Comparison of ENCODE assay signal across 34 mouse cellular contexts in the genomic region with DNA sequence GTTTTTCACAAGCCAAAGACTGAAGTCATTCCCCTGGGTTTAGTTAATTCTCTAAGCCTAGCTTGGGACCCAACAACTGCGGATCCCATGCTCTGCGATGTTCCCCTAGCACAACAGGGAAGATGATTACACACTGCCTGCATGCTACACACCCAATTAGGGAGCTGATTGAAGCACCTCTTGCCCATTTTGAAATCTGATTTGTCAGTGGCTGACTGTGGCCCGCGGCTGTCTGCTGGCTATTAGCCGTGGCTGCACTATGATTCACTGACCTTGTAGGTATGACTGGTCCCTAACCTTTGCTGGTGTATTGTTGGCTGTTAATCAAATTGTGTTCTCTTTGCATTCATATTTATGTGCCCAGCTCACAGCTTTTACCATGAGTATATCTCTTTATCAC. TPM values are rescaled to one million over a fixed set of nuclear protein-coding genes. Genes with fewer than 3 reads are reported as not detected.
DNase-seq lines count a peak whose midpoint lies in the region; ATAC-seq and TF ChIP-seq lines count a peak whose summit lies in the region.
"Had no signal": no experiment of that assay in that cellular context is flagged by ENCODE, and none has a peak within 500 bp of the region (broad histone marks: within the 10 kb centered on the region; RNA-seq: fewer than 3 reads in every experiment).

No protein-coding gene starts in this region.

- H3K27me3 ChIP-seq in limb, embryonic 11.5 days (ENCODE audit: control insufficient read depth, insufficient read depth, low read length): no peaks in the 10 kb centered on the region
- no peaks in the 10 kb centered on the region for H3K27me3 ChIP-seq in limb, embryonic 10.5 days (ENCODE audit: low read depth, poor library complexity, severe bottlenecking)
- H3K27me3 ChIP-seq in hindbrain, embryonic 10.5 days (ENCODE audit: insufficient read depth, poor library complexity, severe bottlenecking): no peaks in the 10 kb centered on the region
- H3K27me3 ChIP-seq: CH12.LX; embryonic facial prominence, embryonic 12.5 days; embryonic facial prominence, embryonic 15.5 days; heart, embryonic 12.5 days; heart, embryonic 15.5 days had no signal

- no peaks in the 10 kb centered on the region for H3K36me3 ChIP-seq in limb, embryonic 11.5 days (ENCODE audit: control insufficient read depth, insufficient read depth, low read length)
- H3K36me3 ChIP-seq in limb, embryonic 10.5 days: no peaks in the 10 kb centered on the region
- H3K36me3 ChIP-seq in hindbrain, embryonic 10.5 days: no peaks in the 10 kb centered on the region
- H3K36me3 ChIP-seq: embryonic facial prominence, embryonic 12.5 days; embryonic facial prominence, embryonic 15.5 days; G1E; heart, embryonic 12.5 days; heart, embryonic 15.5 days had no signal

- no peaks in the 10 kb centered on the region for H3K4me1 ChIP-seq in limb, embryonic 11.5 days (ENCODE audit: control insufficient read depth, insufficient read depth, low read length)
- H3K4me1 ChIP-seq in limb, embryonic 10.5 days: no peaks in the 10 kb centered on the region
- no peaks in the 10 kb centered on the region for H3K4me1 ChIP-seq in hindbrain, embryonic 10.5 days (replicated peaks)
- H3K4me1 ChIP-seq: embryonic facial prominence, embryonic 12.5 days; embryonic facial prominence, embryonic 15.5 days had no signal

- ATAC-seq in limb, embryonic 11.5 days (ENCODE audit: insufficient number of reproducible peaks, low FRiP score, low TSS enrichment, low read depth): no peak
- ATAC-seq: forebrain, postnatal 0 days; inflammation-experienced regulatory T-cells, adult 6 months; intestine, embryonic 16.5 days; Patski had no signal

- DNase-seq in adrenal gland, adult 2 months: peak; percentile 75
- DNase-seq in adrenal gland, postnatal 4 days (ENCODE audit: low spot score in 2 of 2): no peak
- peak; percentile 16 for DNase-seq in limb, embryonic 11.5 days (ENCODE audit: low spot score)
- DNase-seq in limb, embryonic 10.5 days (ENCODE audit: low spot score): no peak
- DNase-seq in adrenal gland, postnatal 14 days: peak; percentile 31
- DNase-seq in brain, embryonic 14.5 days (ENCODE audit: low read depth): peak; percentile 17
- DNase-seq in hindbrain, embryonic 10.5 days (ENCODE audit: low spot score): no peak
- DNase-seq: B cell, adult 2 months; cerebellum, adult 18-20 months; cerebellum, adult 9-10 months; cerebellum, postnatal 14 days; forebrain, postnatal 0 days; gastrocnemius, adult 2 months; gastrocnemius, postnatal 14 days; heart, adult 18-20 months; heart, postnatal 10 days; heart, postnatal 36 days; kidney, adult 18-20 months had no signal

- no peak for TF ChIP-seq POLR2A in brain, embryonic 14.5 days (IDR thresholded peaks at IDR 0.05; ENCODE audit: borderline replicate concordance, extremely low read depth, insufficient read depth, insufficient read length, poor library complexity, severe bottlenecking)

- no peak overlapping the region for H3K27ac ChIP-seq in limb, embryonic 11.5 days (replicated peaks; ENCODE audit: low read depth, low read length)
- H3K27ac ChIP-seq in limb, embryonic 10.5 days: no peak overlapping the region
- no peak overlapping the region for H3K27ac ChIP-seq in hindbrain, embryonic 10.5 days
- H3K27ac ChIP-seq: embryonic facial prominence, embryonic 12.5 days; embryonic facial prominence, embryonic 15.5 days; gastrocnemius, adult 2 months; heart, embryonic 15.5 days; hindbrain, embryonic 14.5 days; hindbrain, postnatal 0 days had no signal

- no peak overlapping the region for H3K9ac ChIP-seq in limb, embryonic 11.5 days (ENCODE audit: low read length)
- H3K9ac ChIP-seq: embryonic facial prominence, embryonic 12.5 days; embryonic facial prominence, embryonic 15.5 days; forebrain, postnatal 0 days; heart, embryonic 12.5 days; heart, embryonic 15.5 days; hindbrain, embryonic 14.5 days had no signal

- WGBS in limb, embryonic 11.5 days: 86% methylated on average over 5 of the region's 5 CpGs
- 93% methylated on average over 5 of the region's 5 CpGs for WGBS in limb, embryonic 10.5 days
- 91% methylated on average over 5 of the region's 5 CpGs for WGBS in hindbrain, embryonic 10.5 days

- no peak for TF ChIP-seq CTCF in brain, embryonic 14.5 days (IDR thresholded peaks at IDR 0.05; ENCODE audit: borderline replicate concordance, extremely low read depth, insufficient read depth, insufficient read length)

- no peaks in the 10 kb centered on the region for H3K9me3 ChIP-seq in limb, embryonic 11.5 days (ENCODE audit: control insufficient read depth, low read length)
- H3K9me3 ChIP-seq in limb, embryonic 10.5 days (replicated peaks): no peaks in the 10 kb centered on the region
- H3K9me3 ChIP-seq in hindbrain, embryonic 10.5 days: no peaks in the 10 kb centered on the region
- H3K9me3 ChIP-seq: embryonic facial prominence, embryonic 12.5 days; embryonic facial prominence, embryonic 15.5 days; G1E; heart, embryonic 15.5 days had no signal

- no peak overlapping the region for H3K4me3 ChIP-seq in limb, embryonic 11.5 days (ENCODE audit: low read depth, low read length)
- H3K4me3 ChIP-seq in limb, embryonic 10.5 days: no peak overlapping the region
- H3K4me3 ChIP-seq in hindbrain, embryonic 10.5 days: no peak overlapping the region
- H3K4me3 ChIP-seq: embryonic facial prominence, embryonic 12.5 days; embryonic facial prominence, embryonic 15.5 days; gastrocnemius, adult 2 months; heart, embryonic 12.5 days; heart, embryonic 15.5 days had no signal

- no peak overlapping the region for H3K4me2 ChIP-seq in limb, embryonic 11.5 days (ENCODE audit: low read depth, severe bottlenecking)
- H3K4me2 ChIP-seq: embryonic facial prominence, embryonic 12.5 days; embryonic facial prominence, embryonic 15.5 days; heart, embryonic 12.5 days; heart, embryonic 15.5 days; hindbrain, embryonic 14.5 days had no signal

RNA-seq across cellular contexts. Expression of a gene that starts 51.5 kb away (rescaled TPM):
- total RNA-seq in adrenal gland, adult 2 months (2021): under 1 TPM in 1 of 2 experiments, not detected in 1; 0.38 TPM
- polyA plus RNA-seq in adrenal gland, adult 2 months (2012; rRNA removed): not detected in 2 replicates
- total RNA-seq in adrenal gland, postnatal 4 days (2021): not detected
- polyA plus RNA-seq in limb, embryonic 11.5 days (2014; fragmentation: Nextera tagmentation; extraction: Ambion mirVana): not detected in 2 replicates
- polyA plus RNA-seq in limb, embryonic 10.5 days (2016; fragmentation: Nextera tagmentation; extraction: Ambion mirVana): not detected in 2 replicates
- total RNA-seq in adrenal gland, postnatal 14 days (2021): 1.4 TPM in 1 of 2 replicates, not detected in the other
- polyA plus RNA-seq in brain, embryonic 14.5 days (2012; rRNA removed): not detected in 2 replicates
- polyA plus RNA-seq in hindbrain, embryonic 10.5 days (2016; fragmentation: Nextera tagmentation; extraction: Ambion mirVana): not detected in 2 replicates
- total RNA-seq: CH12.LX; common myeloid progenitor, adult 5-6 weeks; forebrain, postnatal 0 days; heart, adult 18-20 months; hindbrain, postnatal 0 days had no signal
- polyA plus RNA-seq: embryonic facial prominence, embryonic 12.5 days; forebrain, embryonic 11.5 days; forebrain, embryonic 14.5 days; forebrain, postnatal 0 days; frontal cortex, adult 2 months; G1E; heart, embryonic 12.5 days; heart, embryonic 15.5 days; hindbrain, embryonic 11.5 days; hindbrain, embryonic 14.5 days; hindbrain, postnatal 0 days; inflammation-experienced regulatory T-cells, adult 6 months; intestine, embryonic 16.5 days had no signal

Comparison
In these comparisons a context has a peak if more than half of its experiments do, and no peak if none do; other contexts are left out.
1. DNase-seq: peak in adrenal gland, adult 2 months (single experiment), limb, embryonic 11.5 days (single experiment), adrenal gland, postnatal 14 days (single experiment) and brain, embryonic 14.5 days (single experiment); none in adrenal gland, postnatal 4 days (0 of 2), limb, embryonic 10.5 days (single experiment) and hindbrain, embryonic 10.5 days (single experiment).